In the genomic region with DNA sequence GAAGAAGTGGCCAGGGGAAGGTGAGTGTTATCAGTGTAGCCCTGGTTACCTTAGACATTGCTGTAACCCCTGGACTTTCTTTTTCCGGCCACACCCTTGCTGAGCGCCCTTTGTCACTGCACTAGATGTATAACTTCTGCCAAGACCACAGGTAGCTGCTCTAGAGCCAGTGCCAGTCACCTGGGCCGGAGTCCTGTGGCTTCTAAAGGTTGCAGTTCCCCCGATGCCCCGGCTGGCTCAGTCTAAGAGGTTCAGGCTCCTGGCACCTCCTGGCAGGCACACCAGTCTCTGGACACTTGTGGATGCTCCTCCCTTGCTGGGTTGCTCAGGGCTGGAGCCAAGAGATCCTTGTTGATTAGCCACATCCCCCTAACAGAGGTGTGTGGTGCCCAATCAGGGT, we compare ENCODE assay signal across 10 mouse cellular contexts. TPM values are rescaled to one million over a fixed set of nuclear protein-coding genes. Genes with fewer than 3 reads are reported as not detected.
DNase-seq lines count a peak whose midpoint lies in the region; ATAC-seq and TF ChIP-seq lines count a peak whose summit lies in the region.
"Had no signal": no experiment of that assay in that cellular context is flagged by ENCODE, and none has a peak within 500 bp of the region (broad histone marks: within the 10 kb centered on the region; RNA-seq: fewer than 3 reads in every experiment).

Gene Neurl3 (minus strand): TSS at position 225 of the 400 bp plus-strand sequence.

- no peak for TF ChIP-seq POLR2A in heart, adult 2 months (IDR thresholded peaks at IDR 0.05; ENCODE audit: insufficient read depth, low read depth, low read length)
- TF ChIP-seq POLR2A in small intestine, adult 2 months (IDR thresholded peaks at IDR 0.05; ENCODE audit: low read depth, low read length), result peak; percentile 86

- DNase-seq in heart, adult 2 months, result no peak
- no peak for DNase-seq in heart, postnatal 14 days
- DNase-seq in lung, postnatal 0 days (ENCODE audit: low spot score), result peak; percentile 24
- no peak for DNase-seq in lung, postnatal 10 days
- DNase-seq in limb, embryonic 10.5 days (ENCODE audit: low spot score), result no peak
- DNase-seq in cerebellum, adult 8-10 months, result no peak
- no peak for DNase-seq in urinary bladder, postnatal 36 days (ENCODE audit: low spot score in 2 of 2)
- DNase-seq: gastrocnemius, postnatal 14 days; left cerebral cortex, postnatal 4 days had no signal

- no peaks in the 10 kb centered on the region for H3K27me3 ChIP-seq in heart, adult 2 months (ENCODE audit: control insufficient read depth, insufficient read depth, low read length)
- no peaks in the 10 kb centered on the region for H3K27me3 ChIP-seq in lung, postnatal 0 days (replicated peaks; ENCODE audit: insufficient read depth, low read length)
- H3K27me3 ChIP-seq in limb, embryonic 10.5 days (ENCODE audit: low read depth, poor library complexity, severe bottlenecking), result peaks cover 21% of the 10 kb centered on the region
- no peaks in the 10 kb centered on the region for H3K27me3 ChIP-seq in small intestine, adult 2 months (ENCODE audit: control insufficient read depth, insufficient read depth, low read length)

- 77% methylated on average over 5 of the region's 5 CpGs for WGBS in heart, adult 2 months
- 72% methylated on average over 5 of the region's 5 CpGs for WGBS in lung, postnatal 0 days
- WGBS in limb, embryonic 10.5 days, result 88% methylated on average over 5 of the region's 5 CpGs
- 24% methylated on average over 5 of the region's 5 CpGs for WGBS in small intestine, adult 2 months

- H3K4me1 ChIP-seq in heart, adult 2 months (ENCODE audit: control insufficient read depth, insufficient read depth, low read length), result peaks cover 12% of the 10 kb centered on the region
- H3K4me1 ChIP-seq in lung, postnatal 0 days (ENCODE audit: insufficient read depth, low read depth, low read length), result peaks cover 8% of the 10 kb centered on the region; the same call in 1 of the 2 replicates
- H3K4me1 ChIP-seq in limb, embryonic 10.5 days, result peaks cover 36% of the 10 kb centered on the region
- peaks cover 33% of the 10 kb centered on the region for H3K4me1 ChIP-seq in small intestine, adult 2 months (ENCODE audit: control insufficient read depth, insufficient read depth, insufficient read length, low read length)

- H3K9me3 ChIP-seq in lung, postnatal 0 days (ENCODE audit: low read length), result no peaks in the 10 kb centered on the region
- H3K9me3 ChIP-seq in limb, embryonic 10.5 days (replicated peaks), result no peaks in the 10 kb centered on the region

- H3K4me2 ChIP-seq in lung, postnatal 0 days (replicated peaks; ENCODE audit: low read depth, low read length), result peak within 1 kb of the TSS; percentile 42

- intact Hi-C loops in heart, adult 2 months (cut with DNase I), result no loop called here
- intact Hi-C loops in heart, postnatal 14 days (cut with DNase I), result no loop called here

- H3K79me2 ChIP-seq in heart, adult 2 months (replicated peaks; ENCODE audit: control insufficient read depth, insufficient read depth, low read length), result no peaks in the 10 kb centered on the region

- TF ChIP-seq EP300 in heart, adult 2 months (IDR thresholded peaks at IDR 0.05; ENCODE audit: insufficient read depth, low read depth, low read length), result no peak
- TF ChIP-seq EP300 in lung, postnatal 0 days (IDR thresholded peaks at IDR 0.05), result no peak

- no peaks in the 10 kb centered on the region for H3K36me3 ChIP-seq in heart, adult 2 months (ENCODE audit: control insufficient read depth, insufficient read depth, low read length)
- H3K36me3 ChIP-seq in lung, postnatal 0 days (ENCODE audit: insufficient read depth, low read length), result no peaks in the 10 kb centered on the region
- no peaks in the 10 kb centered on the region for H3K36me3 ChIP-seq in limb, embryonic 10.5 days
- peaks cover 19% of the 10 kb centered on the region for H3K36me3 ChIP-seq in small intestine, adult 2 months (ENCODE audit: control insufficient read depth, insufficient read depth, low read length)

- ATAC-seq in lung, postnatal 0 days, result no peak

- peak within 1 kb of the TSS; percentile 31; the same call in 1 of the 2 replicates for H3K9ac ChIP-seq in heart, adult 2 months (ENCODE audit: low read depth, low read length)
- no peak within 1 kb of the TSS for H3K9ac ChIP-seq in lung, postnatal 0 days (replicated peaks; ENCODE audit: low read depth)

- peak within 1 kb of the TSS; percentile 43 for H3K4me3 ChIP-seq in heart, adult 2 months
- H3K4me3 ChIP-seq in lung, postnatal 0 days (ENCODE audit: low read depth, low read length), result no peak within 1 kb of the TSS
- no peak within 1 kb of the TSS for H3K4me3 ChIP-seq in limb, embryonic 10.5 days
- peak within 1 kb of the TSS; percentile 77 for H3K4me3 ChIP-seq in small intestine, adult 2 months (ENCODE audit: low read depth, low read length)

- peak within 1 kb of the TSS; percentile 75 for H3K27ac ChIP-seq in heart, adult 2 months
- H3K27ac ChIP-seq in lung, postnatal 0 days (ENCODE audit: low read length), result no peak within 1 kb of the TSS
- peak within 1 kb of the TSS; percentile 42; the same call in 1 of the 2 replicates for H3K27ac ChIP-seq in limb, embryonic 10.5 days
- peak within 1 kb of the TSS; percentile 100 for H3K27ac ChIP-seq in small intestine, adult 2 months (ENCODE audit: insufficient read depth, low read depth, low read length)

- no peak for TF ChIP-seq CTCF in heart, adult 2 months (IDR thresholded peaks at IDR 0.05)
- no peak for TF ChIP-seq CTCF in lung, postnatal 0 days (IDR thresholded peaks at IDR 0.05)
- TF ChIP-seq CTCF in small intestine, adult 2 months (IDR thresholded peaks at IDR 0.05; ENCODE audit: extremely low read depth, insufficient read length, insufficient replicate concordance, low read depth, low read length), result no peak

RNA-seq across cellular contexts. Expression of gene Neurl3, which starts in this region (rescaled TPM):
- 1 to 10 TPM; 2.2 to 3.0 TPM for total RNA-seq in heart, adult 2 months (2021)
- polyA plus RNA-seq in heart, adult 2 months (2012; rRNA removed), result 5.8 and 6.1 TPM in 2 replicates
- 1 to 10 TPM; 2.6 to 2.9 TPM for total RNA-seq in heart, postnatal 14 days (2021)
- 12.7 and 15.9 TPM in 2 replicates for polyA plus RNA-seq in lung, postnatal 0 days (2015; fragmentation: Nextera tagmentation; extraction: Ambion mirVana)
- polyA plus RNA-seq in limb, embryonic 10.5 days (2016; fragmentation: Nextera tagmentation; extraction: Ambion mirVana), result 0.45 and 1.0 TPM in 2 replicates
- polyA plus RNA-seq in small intestine, adult 2 months (2012; rRNA removed), result 105 and 170 TPM in 2 replicates

Comparison
In these comparisons a context has a peak if more than half of its experiments do, and no peak if none do; other contexts are left out.
1. H3K4me3 ChIP-seq: peak in heart, adult 2 months (single experiment) and small intestine, adult 2 months (single experiment); none in lung, postnatal 0 days (single experiment) and limb, embryonic 10.5 days (single experiment).